Mouse (Mus musculus) intestine, embryonic 16.5 days (tissue): ENCODE measurements around the gene Rgs17. TPM values are rescaled to one million over a fixed set of nuclear protein-coding genes. Genes with fewer than 3 reads are reported as not detected.

Experiments used
- ATAC-seq: fragments of 200-750 bp; cut with Nextera tagmentation; 2 replicates; pipeline ENCODE4 v1.8.0; 2017; ENCODE audit warnings: moderate TSS enrichment, moderate library complexity
- H3K27ac ChIP-seq: fragments of 300-500 bp; sonication (generic); 2 replicates; pipeline ENCODE4 v1.5.1; 2014; ENCODE audit warnings: mild to moderate bottlenecking, low read length
- H3K27me3 ChIP-seq: fragments of 300-500 bp; sonication (generic); replicated peaks from 2 replicates; pipeline ENCODE4 v1.6.1; 2014; ENCODE audit warnings: low read length, control low read depth, mixed read lengths; ENCODE audit not compliant: control insufficient read depth, insufficient read depth
- H3K36me3 ChIP-seq: fragments of 300-500 bp; sonication (generic); 2 replicates; pipeline ENCODE4 v1.6.1; 2014; ENCODE audit warnings: low read length, control low read depth; ENCODE audit not compliant: control insufficient read depth, insufficient read depth
- H3K4me1 ChIP-seq: fragments of 300-500 bp; sonication (generic); 2 replicates; pipeline ENCODE4 v1.6.1; 2014; ENCODE audit warnings: low read length, control low read depth, mixed read lengths; ENCODE audit not compliant: control insufficient read depth, insufficient read depth
- H3K4me2 ChIP-seq: fragments of 300-500 bp; sonication (generic); 2 replicates; pipeline ENCODE4 v1.6.1; 2014; ENCODE audit warnings: low read depth, low read length, control low read depth
- H3K4me3 ChIP-seq: fragments of 300-500 bp; sonication (generic); 2 replicates; pipeline ENCODE4 v1.5.1; 2014; ENCODE audit warnings: mild to moderate bottlenecking, low read length
- H3K9ac ChIP-seq: fragments of 300-500 bp; sonication (generic); 2 replicates; pipeline ENCODE4 v1.6.1; 2014; ENCODE audit warnings: low read depth, low read length
- H3K9me3 ChIP-seq: fragments of 300-500 bp; sonication (generic); 2 replicates; pipeline ENCODE4 v1.6.1; 2016; ENCODE audit warnings: low read length, control low read depth; ENCODE audit not compliant: control insufficient read depth
- WGBS: fragments of 180-500 bp; shearing (Covaris S2); extraction: QIAGEN DNeasy Blood & Tissue Kit; methylation state at CpG from one replicate; pipeline ENCODE4 v1.1.7; 2014; 5-methylcytosine and 5-hydroxymethylcytosine counted together
- polyA plus RNA-seq: library from polyadenylated mRNA; unstranded; fragments of >200 nt; fragmentation: Nextera tagmentation; extraction: Ambion mirVana; gene quantifications from 2 replicates; pipeline ENCODE4 v1.2.1, GENCODE M21; 2015

Gene Rgs17
- polyA plus RNA-seq, 1 experiment from 2014 or later, result 1.6 TPM

- Histone ChIP-seq H3K4me1 (peaks cover 13% of the 10 kb centered on the region), H3K36me3 (peaks cover 5% of the 10 kb centered on the region; the same call in 1 of the 2 replicates), H3K27ac (peak overlapping the region; percentile 79), H3K9ac (no peak overlapping the region), H3K4me3 (no peak overlapping the region), H3K9me3 (no peaks in the 10 kb centered on the region), H3K27me3 (no peaks in the 10 kb centered on the region), H3K4me2 (no peak overlapping the region)
- 59% methylated on average over 4 of the region's 4 CpGs for WGBS
- no peak for ATAC-seq
Measured at GRCm38 (mm10) chr10:5806996-5807395, 115.2 kb downstream of the Rgs17 start.

- H3K9ac ChIP-seq, result peak overlapping the region; percentile 73
- WGBS, result 12% methylated on average over 8 of the region's 8 CpGs
- H3K9me3 ChIP-seq, result no peaks in the 10 kb centered on the region
- H3K4me1 ChIP-seq, result peaks cover 18% of the 10 kb centered on the region
- peak overlapping the region; percentile 74 for H3K4me3 ChIP-seq
- no peaks in the 10 kb centered on the region for H3K27me3 ChIP-seq
- ATAC-seq, result no peak
- H3K36me3 ChIP-seq, result peaks cover 4% of the 10 kb centered on the region; the same call in 1 of the 2 replicates
- peak overlapping the region; percentile 50 for H3K4me2 ChIP-seq
- peak overlapping the region; percentile 93 for H3K27ac ChIP-seq
Measured at GRCm38 (mm10) chr10:5806416-5806815, 115.8 kb downstream of the Rgs17 start.

GRCm38 (mm10) chr10:5805731-5806307 lies 116.4 kb downstream of the Rgs17 start:
- H3K9ac ChIP-seq, result peak overlapping the region; percentile 73
- H3K27me3 ChIP-seq, result no peaks in the 10 kb centered on the region
- peak; percentile 93 for ATAC-seq
- H3K36me3 ChIP-seq, result peaks cover 9% of the 10 kb centered on the region
- peaks cover 21% of the 10 kb centered on the region for H3K4me1 ChIP-seq
- under 1% methylated on average over 43 of the region's 43 CpGs for WGBS
- peak overlapping the region; percentile 74 for H3K4me3 ChIP-seq
- H3K9me3 ChIP-seq, result no peaks in the 10 kb centered on the region
- peak overlapping the region; percentile 50 for H3K4me2 ChIP-seq
- peak overlapping the region; percentile 93 for H3K27ac ChIP-seq

- peaks cover 21% of the 10 kb centered on the region for H3K4me1 ChIP-seq
- WGBS, result under 1% methylated on average over 38 of the region's 42 CpGs
- peak within 1 kb of the TSS; percentile 74 for H3K4me3 ChIP-seq
- no peaks in the 10 kb centered on the region for H3K27me3 ChIP-seq
- peak within 1 kb of the TSS; percentile 78 for H3K9ac ChIP-seq
- H3K36me3 ChIP-seq, result peaks cover 11% of the 10 kb centered on the region
- peak within 1 kb of the TSS; percentile 93 for H3K27ac ChIP-seq
- no peaks in the 10 kb centered on the region for H3K9me3 ChIP-seq
- peak within 1 kb of the TSS; percentile 90 for H3K4me2 ChIP-seq
- peak; percentile 93 for ATAC-seq
Measured at GRCm38 (mm10) chr10:5805243-5805730, 116.9 kb downstream of the Rgs17 start, which contains the start of gene Fbxo5. TSS of gene Fbxo5 (minus strand) at chr10:5805600.

GRCm38 (mm10) chr10:5804691-5805156 lies 117.5 kb downstream of the Rgs17 start:
- peak; percentile 8 for ATAC-seq
- peak overlapping the region; percentile 90 for H3K4me2 ChIP-seq
- no peaks in the 10 kb centered on the region for H3K27me3 ChIP-seq
- peak overlapping the region; percentile 81 for H3K27ac ChIP-seq
- H3K4me1 ChIP-seq, result peaks cover 21% of the 10 kb centered on the region
- peaks cover 13% of the 10 kb centered on the region for H3K36me3 ChIP-seq
- H3K9me3 ChIP-seq, result no peaks in the 10 kb centered on the region
- H3K9ac ChIP-seq, result peak overlapping the region; percentile 78
- peak overlapping the region; percentile 74 for H3K4me3 ChIP-seq
- 0% methylated on average over 24 of the region's 24 CpGs for WGBS

- Histone ChIP-seq H3K27me3 (no peaks in the 10 kb centered on the region), H3K36me3 (peaks cover 13% of the 10 kb centered on the region), H3K9me3 (no peaks in the 10 kb centered on the region), H3K27ac (no peak overlapping the region; the same call in 1 of the 2 replicates), H3K9ac (peak overlapping the region; percentile 60), H3K4me1 (peaks cover 21% of the 10 kb centered on the region), H3K4me2 (peak overlapping the region; percentile 49), H3K4me3 (peak overlapping the region; percentile 50)
- no peak for ATAC-seq
- WGBS, result 2% methylated on average over 1 of the region's 1 CpGs
Measured at GRCm38 (mm10) chr10:5803739-5804138, 118.5 kb downstream of the Rgs17 start.

GRCm38 (mm10) chr10:5802866-5803265 lies 119.3 kb downstream of the Rgs17 start:
- Histone ChIP-seq H3K4me2 (peak overlapping the region; percentile 49), H3K4me1 (peaks cover 21% of the 10 kb centered on the region), H3K9me3 (no peaks in the 10 kb centered on the region), H3K27ac (no peak overlapping the region), H3K27me3 (no peaks in the 10 kb centered on the region), H3K4me3 (peak overlapping the region; percentile 50), H3K9ac (peak overlapping the region; percentile 39; the same call in 1 of the 2 replicates), H3K36me3 (peaks cover 16% of the 10 kb centered on the region)
- ATAC-seq, result no peak
- 13% methylated on average over 6 of the region's 6 CpGs for WGBS

GRCm38 (mm10) chr10:5800490-5800889 lies 121.7 kb downstream of the Rgs17 start:
- H3K4me3 ChIP-seq, result no peak overlapping the region
- peaks cover 16% of the 10 kb centered on the region for H3K36me3 ChIP-seq
- H3K27me3 ChIP-seq, result no peaks in the 10 kb centered on the region
- H3K9me3 ChIP-seq, result no peaks in the 10 kb centered on the region
- no peak overlapping the region for H3K9ac ChIP-seq
- 97% methylated on average over 1 of the region's 1 CpGs for WGBS
- ATAC-seq, result no peak
- H3K27ac ChIP-seq, result no peak overlapping the region
- H3K4me1 ChIP-seq, result peaks cover 21% of the 10 kb centered on the region
- no peak overlapping the region for H3K4me2 ChIP-seq

GRCm38 (mm10) chr10:5798069-5798468 lies 124.1 kb downstream of the Rgs17 start:
- Histone ChIP-seq H3K4me3 (no peak overlapping the region), H3K4me1 (peaks cover 16% of the 10 kb centered on the region), H3K9ac (no peak overlapping the region), H3K4me2 (no peak overlapping the region), H3K27me3 (no peaks in the 10 kb centered on the region), H3K36me3 (peaks cover 16% of the 10 kb centered on the region), H3K9me3 (no peaks in the 10 kb centered on the region), H3K27ac (no peak overlapping the region)
- ATAC-seq, result no peak
- 84% methylated on average over 4 of the region's 4 CpGs for WGBS
